Mouse (Mus musculus): ENCODE measurements around the gene Olfr615. TPM values are rescaled to one million over a fixed set of nuclear protein-coding genes. Genes with fewer than 3 reads are reported as not detected.

The Olfr615 gene
- not detected for polyA plus RNA-seq (2017; shearing (Covaris generic))

GRCm38 (mm10) chr7:103555779-103556178 lies at the start of gene Olfr615:
Olfr615 (plus strand) TSS chr7:103556079.

GRCm38 (mm10) chr7:103512022-103512421 lies 43.9 kb upstream of the Olfr615 start, which contains the start of gene Olfr610:
Olfr610 (minus strand) TSS chr7:103512122.

GRCm38 (mm10) chr7:103520746-103521145 lies 35.1 kb upstream of the Olfr615 start, which contains the start of gene Olfr611:
Olfr611 (minus strand) TSS chr7:103520846.

GRCm38 (mm10) chr7:103542617-103543016 lies 13.3 kb upstream of the Olfr615 start, which contains the start of gene Olfr612:
Olfr612 (minus strand) TSS chr7:103542717.

GRCm38 (mm10) chr7:103547774-103548173 lies 8.1 kb upstream of the Olfr615 start, which contains the start of gene Olfr613:
Olfr613 (plus strand) TSS chr7:103548074.

GRCm38 (mm10) chr7:103569043-103569442 lies 13.2 kb downstream of the Olfr615 start, which contains the start of gene Olfr616:
Olfr616 (minus strand) TSS chr7:103569143.

GRCm38 (mm10) chr7:103572761-103573160 lies 16.9 kb downstream of the Olfr615 start, which contains the start of gene Olfr617:
Olfr617 (plus strand) TSS chr7:103573061.

GRCm38 (mm10) chr7:103589803-103590202 lies 33.9 kb downstream of the Olfr615 start, which contains the start of gene Olfr618:
Olfr618 (plus strand) TSS chr7:103590103.

GRCm38 (mm10) chr7:103600275-103600674 lies 44.4 kb downstream of the Olfr615 start, which contains the start of gene Olfr619:
Olfr619 (plus strand) TSS chr7:103600575.

GRCm38 (mm10) chr7:103612434-103612833 lies 56.6 kb downstream of the Olfr615 start, which contains the start of gene Olfr620:
Olfr620 (minus strand) TSS chr7:103612534.

Other genes starting within 250 kb of the Olfr615 start
- not detected for gene Olfr597, start 239.8 kb upstream of the Olfr615 start, polyA plus RNA-seq (2017; shearing (Covaris generic))
- not detected for gene Olfr598, start 232.5 kb upstream of the Olfr615 start, polyA plus RNA-seq (2017; shearing (Covaris generic))
- gene Olfr599, start 220.2 kb upstream of the Olfr615 start, polyA plus RNA-seq (2017; shearing (Covaris generic)), result not detected
- not detected for gene Olfr600, start 206.4 kb upstream of the Olfr615 start, polyA plus RNA-seq (2017; shearing (Covaris generic))
- gene Olfr601, start 193.4 kb upstream of the Olfr615 start, polyA plus RNA-seq (2017; shearing (Covaris generic)), result not detected
- gene Olfr603, start 169.9 kb upstream of the Olfr615 start, polyA plus RNA-seq (2017; shearing (Covaris generic)), result not detected
- not detected for gene Usp17lc, start 141.0 kb upstream of the Olfr615 start, polyA plus RNA-seq (2017; shearing (Covaris generic))
- gene Olfr605, start 110.6 kb upstream of the Olfr615 start, polyA plus RNA-seq (2017; shearing (Covaris generic)), result not detected
- gene Olfr606, start 107.0 kb upstream of the Olfr615 start, polyA plus RNA-seq (2017; shearing (Covaris generic)), result not detected
- 0.07 TPM for gene Olfr607, start 91.9 kb upstream of the Olfr615 start, polyA plus RNA-seq (2017; shearing (Covaris generic))
- not detected for gene Olfr608, start 86.2 kb upstream of the Olfr615 start, polyA plus RNA-seq (2017; shearing (Covaris generic))
- not detected for gene Olfr609, start 58.0 kb upstream of the Olfr615 start, polyA plus RNA-seq (2017; shearing (Covaris generic))
- not detected for gene Olfr610, start 44.0 kb upstream of the Olfr615 start, polyA plus RNA-seq (2017; shearing (Covaris generic))
- not detected for gene Olfr611, start 35.2 kb upstream of the Olfr615 start, polyA plus RNA-seq (2017; shearing (Covaris generic))
- gene Olfr612, start 13.4 kb upstream of the Olfr615 start, polyA plus RNA-seq (2017; shearing (Covaris generic)), result not detected
- gene Olfr613, start 8.0 kb upstream of the Olfr615 start, polyA plus RNA-seq (2017; shearing (Covaris generic)), result not detected
- not detected for gene Olfr616, start 13.1 kb downstream of the Olfr615 start, polyA plus RNA-seq (2017; shearing (Covaris generic))
- not detected for gene Olfr617, start 17.0 kb downstream of the Olfr615 start, polyA plus RNA-seq (2017; shearing (Covaris generic))
- not detected for gene Olfr618, start 34.0 kb downstream of the Olfr615 start, polyA plus RNA-seq (2017; shearing (Covaris generic))
- gene Olfr619, start 44.5 kb downstream of the Olfr615 start, polyA plus RNA-seq (2017; shearing (Covaris generic)), result not detected
- gene Olfr620, start 56.5 kb downstream of the Olfr615 start, polyA plus RNA-seq (2017; shearing (Covaris generic)), result not detected
- not detected for gene Olfr622, start 86.6 kb downstream of the Olfr615 start, polyA plus RNA-seq (2017; shearing (Covaris generic))
- not detected for gene Olfr623, start 107.6 kb downstream of the Olfr615 start, polyA plus RNA-seq (2017; shearing (Covaris generic))
- not detected for gene Olfr624, start 115.1 kb downstream of the Olfr615 start, polyA plus RNA-seq (2017; shearing (Covaris generic))
- not detected for gene Olfr625-ps1, start 126.6 kb downstream of the Olfr615 start, polyA plus RNA-seq (2017; shearing (Covaris generic))
- not detected for gene Olfr243, start 158.6 kb downstream of the Olfr615 start, polyA plus RNA-seq (2017; shearing (Covaris generic))
- not detected for gene Olfr628, start 174.3 kb downstream of the Olfr615 start, polyA plus RNA-seq (2017; shearing (Covaris generic))
- not detected for gene Olfr629, start 188.9 kb downstream of the Olfr615 start, polyA plus RNA-seq (2017; shearing (Covaris generic))
- not detected for gene Olfr630, start 201.3 kb downstream of the Olfr615 start, polyA plus RNA-seq (2017; shearing (Covaris generic))
- gene Olfr69, start 215.5 kb downstream of the Olfr615 start, polyA plus RNA-seq (2017; shearing (Covaris generic)), result not detected
- gene Olfr68, start 223.6 kb downstream of the Olfr615 start, polyA plus RNA-seq (2017; shearing (Covaris generic)), result not detected
- not detected for gene Olfr67, start 235.7 kb downstream of the Olfr615 start, polyA plus RNA-seq (2017; shearing (Covaris generic))